Mouse (Mus musculus): ENCODE results near the gene Cd300ld2. TPM values are rescaled to one million over a fixed set of nuclear protein-coding genes. Genes with fewer than 3 reads are reported as not detected.
A peak's percentile ranks its signal among the peaks of the same experiment; 100 is the strongest.

Gene Cd300ld2
- polyA plus RNA-seq, 1 experiment from 2014 or later: not detected

GRCm38 (mm10) chr11:115001474-115002040 is 14.4 kb downstream of the Cd300ld2 start, which contains the start of gene Cd300c2:
Cd300c2 (minus strand) TSS chr11:115001880.
- Histone ChIP-seq H3K9ac (ENCODE audit: low read length) (no peak within 1 kb of the TSS), H3K4me3 (ENCODE audit: low read depth, low read length) (no peak within 1 kb of the TSS), H3K9me3 (ENCODE audit: control insufficient read depth, low read length) (no peaks in the 10 kb centered on the region), H3K27me3 (ENCODE audit: control insufficient read depth, insufficient read depth, low read length) (no peaks in the 10 kb centered on the region), H3K27ac (replicated peaks) (no peak within 1 kb of the TSS), H3K4me1 (replicated peaks; ENCODE audit: control insufficient read depth, insufficient read depth) (no peaks in the 10 kb centered on the region), H3K4me2 (replicated peaks; ENCODE audit: low read depth) (no peak within 1 kb of the TSS), H3K36me3 (ENCODE audit: control insufficient read depth, insufficient read depth, low read length) (no peaks in the 10 kb centered on the region)
- WGBS: 70% methylated on average over 7 of the region's 7 CpGs
- DNase-seq (ENCODE audit: low spot score): no peak
- TF ChIP-seq CTCF (IDR thresholded peaks at IDR 0.05; ENCODE audit: low read depth) (no peak), EP300 (optimal IDR thresholded peaks at IDR 0.05) (no peak)
- no peak for ATAC-seq (ENCODE audit: low FRiP score, low TSS enrichment)

- no peak for DNase-seq (ENCODE audit: low spot score)
- no peak within 1 kb of the TSS for H3K9ac ChIP-seq (ENCODE audit: low read length)
- H3K36me3 ChIP-seq (ENCODE audit: control insufficient read depth, insufficient read depth, low read length): no peaks in the 10 kb centered on the region
- 68% methylated on average over 4 of the region's 4 CpGs for whole genome bisulfite sequencing
- no peak within 1 kb of the TSS for H3K4me3 ChIP-seq (ENCODE audit: low read depth, low read length)
- TF ChIP-seq EP300 (optimal IDR thresholded peaks at IDR 0.05): no peak
- no peak for TF ChIP-seq CTCF (IDR thresholded peaks at IDR 0.05; ENCODE audit: low read depth)
- ATAC-seq (ENCODE audit: low FRiP score, low TSS enrichment): no peak
- H3K9me3 ChIP-seq (ENCODE audit: control insufficient read depth, low read length): no peaks in the 10 kb centered on the region
- no peak within 1 kb of the TSS for H3K27ac ChIP-seq (replicated peaks)
- H3K4me1 ChIP-seq (replicated peaks; ENCODE audit: control insufficient read depth, insufficient read depth): no peaks in the 10 kb centered on the region
- no peaks in the 10 kb centered on the region for H3K27me3 ChIP-seq (ENCODE audit: control insufficient read depth, insufficient read depth, low read length)
- H3K4me2 ChIP-seq (replicated peaks; ENCODE audit: low read depth): no peak within 1 kb of the TSS
Observed at GRCm38 (mm10) chr11:114989793-114990192, 26.2 kb downstream of the Cd300ld2 start, which contains the start of gene Cd300ld. Cd300ld (minus strand) TSS chr11:114989922.

- Histone ChIP-seq H3K9me3 (ENCODE audit: control insufficient read depth, low read length) (no peaks in the 10 kb centered on the region), H3K9ac (ENCODE audit: low read length) (no peak overlapping the region), H3K4me2 (replicated peaks; ENCODE audit: low read depth) (no peak overlapping the region), H3K4me3 (ENCODE audit: low read depth, low read length) (no peak overlapping the region), H3K36me3 (ENCODE audit: control insufficient read depth, insufficient read depth, low read length) (no peaks in the 10 kb centered on the region), H3K27ac (replicated peaks) (no peak overlapping the region), H3K4me1 (replicated peaks; ENCODE audit: control insufficient read depth, insufficient read depth) (no peaks in the 10 kb centered on the region), H3K27me3 (ENCODE audit: control insufficient read depth, insufficient read depth, low read length) (no peaks in the 10 kb centered on the region)
- DNase-seq (ENCODE audit: low spot score): no peak
- WGBS: 45% methylated on average over 4 of the region's 4 CpGs
- TF ChIP-seq CTCF (IDR thresholded peaks at IDR 0.05; ENCODE audit: low read depth) (no peak), EP300 (optimal IDR thresholded peaks at IDR 0.05) (no peak)
- no peak for ATAC-seq (ENCODE audit: low FRiP score, low TSS enrichment)
Observed at GRCm38 (mm10) chr11:114981866-114982265, 34.1 kb downstream of the Cd300ld2 start.

- H3K27me3 ChIP-seq (ENCODE audit: control insufficient read depth, insufficient read depth, low read length): no peaks in the 10 kb centered on the region
- H3K36me3 ChIP-seq (ENCODE audit: control insufficient read depth, insufficient read depth, low read length): no peaks in the 10 kb centered on the region
- no peak overlapping the region for H3K4me3 ChIP-seq (ENCODE audit: low read depth, low read length)
- DNase-seq (ENCODE audit: low spot score): no peak
- H3K4me2 ChIP-seq (replicated peaks; ENCODE audit: low read depth): no peak overlapping the region
- H3K9ac ChIP-seq (ENCODE audit: low read length): no peak overlapping the region
- no peak for ATAC-seq (ENCODE audit: low FRiP score, low TSS enrichment)
- no peaks in the 10 kb centered on the region for H3K4me1 ChIP-seq (replicated peaks; ENCODE audit: control insufficient read depth, insufficient read depth)
- TF ChIP-seq CTCF (IDR thresholded peaks at IDR 0.05; ENCODE audit: low read depth): no peak
- no peak for TF ChIP-seq EP300 (optimal IDR thresholded peaks at IDR 0.05)
- H3K27ac ChIP-seq (replicated peaks): no peak overlapping the region
- H3K9me3 ChIP-seq (ENCODE audit: control insufficient read depth, low read length): no peaks in the 10 kb centered on the region
- 71% methylated on average over 10 of the region's 10 CpGs for WGBS
Observed at GRCm38 (mm10) chr11:114972726-114973125, 43.3 kb downstream of the Cd300ld2 start.

- Histone ChIP-seq H3K27me3 (ENCODE audit: control insufficient read depth, insufficient read depth, low read length) (no peaks in the 10 kb centered on the region), H3K4me2 (replicated peaks; ENCODE audit: low read depth) (no peak within 1 kb of the TSS), H3K36me3 (ENCODE audit: control insufficient read depth, insufficient read depth, low read length) (no peaks in the 10 kb centered on the region), H3K27ac (replicated peaks) (no peak within 1 kb of the TSS), H3K9me3 (ENCODE audit: control insufficient read depth, low read length) (no peaks in the 10 kb centered on the region), H3K4me3 (ENCODE audit: low read depth, low read length) (no peak within 1 kb of the TSS), H3K4me1 (replicated peaks; ENCODE audit: control insufficient read depth, insufficient read depth) (no peaks in the 10 kb centered on the region), H3K9ac (ENCODE audit: low read length) (no peak within 1 kb of the TSS)
- no peak for TF ChIP-seq CTCF (IDR thresholded peaks at IDR 0.05; ENCODE audit: low read depth)
- no peak for TF ChIP-seq EP300 (optimal IDR thresholded peaks at IDR 0.05)
- WGBS: 86% methylated on average over 9 of the region's 9 CpGs
- DNase-seq (ENCODE audit: low spot score) (no peak), ATAC-seq (ENCODE audit: low FRiP score, low TSS enrichment) (no peak)
Observed at GRCm38 (mm10) chr11:114968752-114969207, 47.2 kb downstream of the Cd300ld2 start, which contains the start of gene Cd300c. Cd300c (minus strand) TSS chr11:114969157.

- Histone ChIP-seq H3K9ac (ENCODE audit: low read length) (no peak overlapping the region), H3K4me1 (replicated peaks; ENCODE audit: control insufficient read depth, insufficient read depth) (no peaks in the 10 kb centered on the region), H3K36me3 (ENCODE audit: control insufficient read depth, insufficient read depth, low read length) (no peaks in the 10 kb centered on the region), H3K4me2 (replicated peaks; ENCODE audit: low read depth) (no peak overlapping the region), H3K9me3 (ENCODE audit: control insufficient read depth, low read length) (no peaks in the 10 kb centered on the region), H3K4me3 (ENCODE audit: low read depth, low read length) (no peak overlapping the region), H3K27me3 (ENCODE audit: control insufficient read depth, insufficient read depth, low read length) (no peaks in the 10 kb centered on the region), H3K27ac (replicated peaks) (no peak overlapping the region)
- WGBS: 41% methylated on average over 3 of the region's 3 CpGs
- no peak for TF ChIP-seq CTCF (IDR thresholded peaks at IDR 0.05; ENCODE audit: low read depth)
- TF ChIP-seq EP300 (optimal IDR thresholded peaks at IDR 0.05): no peak
- ATAC-seq (ENCODE audit: low FRiP score, low TSS enrichment) (no peak), DNase-seq (ENCODE audit: low spot score) (peak; percentile 6)
Observed at GRCm38 (mm10) chr11:114965182-114965828, 50.7 kb downstream of the Cd300ld2 start.

All from stomach, postnatal 0 days (tissue).